Mouse (Mus musculus) stomach, embryonic 16.5 days (tissue): ENCODE data around the gene Dhrs1. TPM values are rescaled to one million over a fixed set of nuclear protein-coding genes. Genes with fewer than 3 reads are reported as not detected.

Experiments
- ATAC-seq: fragments of 200-750 bp; cut with Nextera tagmentation; 2 replicates; pipeline ENCODE4 v1.8.0; 2017; ENCODE audit warnings: moderate number of reproducible peaks, moderate TSS enrichment; ENCODE audit not compliant: insufficient read depth, low FRiP score
- H3K27ac ChIP-seq: fragments of 300-500 bp; sonication (generic); 2 replicates; pipeline ENCODE4 v1.5.1; 2014; ENCODE audit warnings: low read length
- H3K27me3 ChIP-seq: fragments of 300-500 bp; sonication (generic); 2 replicates; pipeline ENCODE4 v1.6.1; 2014; ENCODE audit warnings: low read length, control low read depth, mixed read lengths; ENCODE audit not compliant: control insufficient read depth, insufficient read depth
- H3K36me3 ChIP-seq: fragments of 300-500 bp; sonication (generic); 2 replicates; pipeline ENCODE4 v1.6.1; 2014; ENCODE audit warnings: low read length; ENCODE audit not compliant: control insufficient read depth, insufficient read depth
- H3K4me1 ChIP-seq: fragments of 300-500 bp; sonication (generic); 2 replicates; pipeline ENCODE4 v1.6.1; 2014; ENCODE audit warnings: low read length, control low read depth, mixed read lengths; ENCODE audit not compliant: control insufficient read depth, insufficient read depth
- H3K4me2 ChIP-seq: fragments of 300-500 bp; sonication (generic); 2 replicates; pipeline ENCODE4 v1.6.1; 2014; ENCODE audit warnings: low read depth, low read length, mixed read lengths
- H3K4me3 ChIP-seq: fragments of 300-500 bp; sonication (generic); replicated peaks from 2 replicates; pipeline ENCODE4 v1.5.1; 2014; ENCODE audit warnings: mild to moderate bottlenecking, low read length
- H3K9ac ChIP-seq: fragments of 300-500 bp; sonication (generic); 2 replicates; pipeline ENCODE4 v1.6.1; 2014; ENCODE audit warnings: low read length
- H3K9me3 ChIP-seq: fragments of 300-500 bp; sonication (generic); replicated peaks from 2 replicates; pipeline ENCODE4 v1.6.1; 2016; ENCODE audit warnings: low read length, control low read depth; ENCODE audit not compliant: control insufficient read depth
- WGBS: fragments of 180-500 bp; shearing (Covaris S2); extraction: QIAGEN DNeasy Blood & Tissue Kit; methylation state at CpG from one replicate; pipeline ENCODE4 v1.1.7; 2014; 5-methylcytosine and 5-hydroxymethylcytosine counted together
- polyA plus RNA-seq: library from polyadenylated mRNA; unstranded; fragments of >200 nt; fragmentation: Nextera tagmentation; extraction: Ambion mirVana; gene quantifications from 2 replicates; pipeline ENCODE4 v1.2.1, GENCODE M21; 2015

The Dhrs1 gene
- polyA plus RNA-seq, 1 experiment from 2014 or later = 107 TPM

- Histone ChIP-seq H3K4me2 (peak overlapping the region; percentile 87), H3K4me3 (peak overlapping the region; percentile 92), H3K27me3 (no peaks in the 10 kb centered on the region), H3K27ac (peak overlapping the region; percentile 60), H3K36me3 (no peaks in the 10 kb centered on the region), H3K9me3 (no peaks in the 10 kb centered on the region), H3K9ac (peak overlapping the region; percentile 92; the same call in 1 of the 2 replicates), H3K4me1 (peaks cover 4% of the 10 kb centered on the region; the same call in 1 of the 2 replicates)
- ATAC-seq = no peak
- 72% methylated on average over 6 of the region's 6 CpGs for WGBS
Observed at GRCm38 (mm10) chr14:55721076-55721475, 24.4 kb downstream of the Dhrs1 start.

DNA sequence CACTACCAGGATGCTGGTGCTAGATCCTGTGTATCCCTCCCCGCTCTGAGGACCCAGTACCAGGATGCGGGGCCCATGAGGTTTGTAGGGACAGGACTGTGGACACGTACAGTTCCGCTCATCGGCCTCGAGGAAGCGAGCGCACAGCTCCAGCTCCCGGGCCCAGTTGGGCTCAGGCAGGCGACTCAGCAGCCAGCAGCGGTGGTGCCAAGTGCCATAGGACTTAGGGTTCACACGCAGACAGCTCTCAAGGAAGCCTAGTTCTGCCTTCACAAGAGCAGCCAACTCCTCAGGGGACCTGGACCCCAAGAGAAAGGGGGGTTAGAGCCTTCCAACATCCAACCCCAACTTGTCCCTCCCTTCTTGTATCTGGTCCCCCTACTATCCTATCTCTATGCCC lies 24.8 kb downstream of the Dhrs1 start:
- Histone ChIP-seq H3K36me3 (no peaks in the 10 kb centered on the region), H3K27ac (no peak overlapping the region), H3K4me3 (no peak overlapping the region), H3K9me3 (no peaks in the 10 kb centered on the region), H3K4me1 (peaks cover 4% of the 10 kb centered on the region; the same call in 1 of the 2 replicates), H3K27me3 (no peaks in the 10 kb centered on the region), H3K9ac (no peak overlapping the region; the same call in 1 of the 2 replicates), H3K4me2 (peak overlapping the region; percentile 87; the same call in 1 of the 2 replicates)
- no peak for ATAC-seq
- WGBS = 89% methylated on average over 12 of the region's 12 CpGs

DNA sequence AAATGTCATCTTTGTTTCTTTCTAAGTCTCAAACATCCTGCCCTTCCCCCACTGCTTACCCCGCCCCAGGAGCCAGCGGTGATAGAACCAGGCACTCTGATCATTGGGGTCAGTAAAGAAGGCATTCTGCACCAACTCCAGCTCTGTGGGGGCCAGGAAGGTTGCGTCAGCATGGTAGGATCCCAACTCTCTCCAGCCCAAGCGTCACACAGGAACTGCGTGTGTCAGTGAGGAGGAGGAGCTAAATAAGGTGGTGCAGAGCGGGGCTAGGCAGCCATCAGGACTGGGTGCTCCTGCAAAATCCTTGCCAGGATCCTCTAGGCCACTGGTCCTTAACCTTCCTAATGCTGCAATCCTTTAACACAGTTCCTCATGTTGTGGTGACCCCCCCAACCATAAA lies 25.8 kb downstream of the Dhrs1 start:
- Histone ChIP-seq H3K4me1 (peaks cover 7% of the 10 kb centered on the region), H3K36me3 (no peaks in the 10 kb centered on the region), H3K9me3 (no peaks in the 10 kb centered on the region), H3K4me2 (no peak overlapping the region), H3K27ac (no peak overlapping the region), H3K27me3 (no peaks in the 10 kb centered on the region), H3K9ac (no peak overlapping the region), H3K4me3 (no peak overlapping the region)
- WGBS = 80% methylated on average over 6 of the region's 6 CpGs
- ATAC-seq = no peak

DNA sequence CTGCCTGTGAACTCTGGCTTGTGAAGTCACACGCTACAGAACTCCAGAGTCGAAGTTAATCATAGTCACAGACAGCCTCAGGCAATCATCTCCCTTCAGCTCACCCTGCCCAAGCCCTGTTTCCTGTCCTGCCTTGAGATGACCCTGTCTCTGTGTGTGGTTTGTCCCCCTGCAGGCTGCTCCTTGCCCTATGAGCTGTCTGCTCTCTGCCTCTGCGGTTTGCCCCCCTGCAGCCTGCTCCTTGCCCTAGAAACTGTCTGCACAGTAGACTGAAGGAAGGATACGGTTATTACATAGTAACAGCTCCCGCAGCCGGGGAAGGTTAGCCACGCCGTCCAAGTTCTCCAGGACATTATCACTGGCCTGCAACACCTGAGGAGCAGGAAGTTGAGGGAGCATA lies 28.6 kb downstream of the Dhrs1 start:
- Histone ChIP-seq H3K4me3 (no peak overlapping the region), H3K36me3 (no peaks in the 10 kb centered on the region), H3K4me2 (no peak overlapping the region), H3K27me3 (no peaks in the 10 kb centered on the region), H3K4me1 (peaks cover 20% of the 10 kb centered on the region), H3K9ac (no peak overlapping the region), H3K27ac (no peak overlapping the region), H3K9me3 (no peaks in the 10 kb centered on the region)
- WGBS = 79% methylated on average over 8 of the region's 8 CpGs
- no peak for ATAC-seq

GRCm38 (mm10) chr14:55716271-55716670 lies 29.2 kb downstream of the Dhrs1 start:
- Histone ChIP-seq H3K27ac (peak overlapping the region; percentile 79), H3K4me1 (peaks cover 17% of the 10 kb centered on the region), H3K36me3 (no peaks in the 10 kb centered on the region), H3K4me3 (no peak overlapping the region), H3K9me3 (no peaks in the 10 kb centered on the region), H3K27me3 (no peaks in the 10 kb centered on the region), H3K4me2 (no peak overlapping the region), H3K9ac (no peak overlapping the region)
- ATAC-seq = no peak
- WGBS = 92% methylated on average over 6 of the region's 6 CpGs

DNA sequence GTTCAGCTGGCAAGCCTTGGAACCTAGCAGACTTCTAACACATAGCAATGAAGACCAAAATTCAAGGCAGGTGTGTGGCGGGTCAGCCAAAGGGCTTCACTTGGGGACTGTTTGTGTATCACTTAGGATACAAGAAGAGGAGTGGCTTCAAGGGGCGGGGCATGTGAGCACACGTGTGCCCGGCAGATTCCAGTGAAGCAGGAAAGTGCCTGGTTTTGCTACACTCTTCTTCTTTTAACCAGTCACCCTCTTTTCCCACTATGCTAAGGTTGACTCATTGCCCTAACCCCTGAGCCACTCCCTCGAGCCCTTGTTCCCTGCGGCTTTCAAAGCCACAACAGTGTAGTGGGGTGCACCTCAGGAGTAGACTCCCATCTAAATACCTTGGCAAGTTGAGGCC lies 30.6 kb downstream of the Dhrs1 start:
- Histone ChIP-seq H3K9me3 (no peaks in the 10 kb centered on the region), H3K4me1 (peaks cover 15% of the 10 kb centered on the region), H3K27me3 (no peaks in the 10 kb centered on the region), H3K4me2 (no peak overlapping the region), H3K4me3 (no peak overlapping the region), H3K36me3 (no peaks in the 10 kb centered on the region), H3K9ac (no peak overlapping the region), H3K27ac (peak overlapping the region; percentile 87)
- peak; percentile 78 for ATAC-seq
- 30% methylated on average over 6 of the region's 6 CpGs for WGBS

DNA sequence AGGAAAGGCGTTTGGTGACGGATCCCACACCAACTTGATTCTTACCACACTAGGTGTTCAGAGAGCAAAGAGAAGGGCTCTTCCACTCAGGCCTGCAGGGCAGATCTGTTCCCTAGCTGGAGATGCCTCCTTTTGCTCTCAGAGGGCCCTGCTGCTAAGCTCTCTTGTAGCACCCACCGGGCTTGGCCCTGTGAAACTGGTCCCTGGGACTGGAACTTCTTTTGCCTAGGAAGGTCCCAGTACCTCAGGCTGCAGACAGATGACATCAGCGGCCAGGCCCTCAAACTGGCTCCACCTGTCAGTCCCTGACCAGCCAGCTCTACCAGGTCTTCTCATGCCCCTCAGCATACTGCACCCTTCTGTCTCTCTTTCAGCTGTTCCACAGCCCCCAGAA lies 31.8 kb downstream of the Dhrs1 start, which contains the start of gene Tgm1:
Gene Tgm1 (minus strand): TSS at position 198 of the 394 bp plus-strand sequence.
- Histone ChIP-seq H3K27ac (peak within 1 kb of the TSS; percentile 87), H3K9ac (peak within 1 kb of the TSS; percentile 68), H3K4me3 (peak within 1 kb of the TSS; percentile 37), H3K36me3 (no peaks in the 10 kb centered on the region), H3K27me3 (no peaks in the 10 kb centered on the region), H3K4me2 (peak within 1 kb of the TSS; percentile 53), H3K9me3 (no peaks in the 10 kb centered on the region), H3K4me1 (peaks cover 15% of the 10 kb centered on the region)
- 23% methylated on average over 4 of the region's 4 CpGs for WGBS
- ATAC-seq = no peak

- Histone ChIP-seq H3K9ac (peak overlapping the region; percentile 68), H3K27me3 (no peaks in the 10 kb centered on the region), H3K36me3 (no peaks in the 10 kb centered on the region), H3K4me1 (peaks cover 15% of the 10 kb centered on the region), H3K9me3 (no peaks in the 10 kb centered on the region), H3K4me3 (peak overlapping the region; percentile 37), H3K27ac (peak overlapping the region; percentile 87), H3K4me2 (peak overlapping the region; percentile 53)
- peak; percentile 48; the same call in 1 of the 2 replicates for ATAC-seq
- 11% methylated on average over 25 of the region's 25 CpGs for WGBS
Observed at GRCm38 (mm10) chr14:55713007-55713728, 32.3 kb downstream of the Dhrs1 start.

- ATAC-seq = no peak
- H3K9ac ChIP-seq = peak overlapping the region; percentile 68; the same call in 1 of the 2 replicates
- peaks cover 15% of the 10 kb centered on the region for H3K4me1 ChIP-seq
- H3K27me3 ChIP-seq = no peaks in the 10 kb centered on the region
- H3K4me2 ChIP-seq = peak overlapping the region; percentile 11; the same call in 1 of the 2 replicates
- no peaks in the 10 kb centered on the region for H3K9me3 ChIP-seq
- WGBS = 78% methylated on average over 7 of the region's 7 CpGs
- H3K27ac ChIP-seq = peak overlapping the region; percentile 87
- peak overlapping the region; percentile 37 for H3K4me3 ChIP-seq
- no peaks in the 10 kb centered on the region for H3K36me3 ChIP-seq
Observed at GRCm38 (mm10) chr14:55711786-55712185, 33.7 kb downstream of the Dhrs1 start.
